Mouse (Mus musculus): Measurements from ENCODE around the gene Il15ra. TPM values are rescaled to one million over a fixed set of nuclear protein-coding genes. Genes with fewer than 3 reads are reported as not detected.

Gene Il15ra
- 0.58 and 0.68 TPM in 2 replicates for polyA plus RNA-seq (2016; fragmentation: Nextera tagmentation; extraction: Ambion mirVana)

DNA sequence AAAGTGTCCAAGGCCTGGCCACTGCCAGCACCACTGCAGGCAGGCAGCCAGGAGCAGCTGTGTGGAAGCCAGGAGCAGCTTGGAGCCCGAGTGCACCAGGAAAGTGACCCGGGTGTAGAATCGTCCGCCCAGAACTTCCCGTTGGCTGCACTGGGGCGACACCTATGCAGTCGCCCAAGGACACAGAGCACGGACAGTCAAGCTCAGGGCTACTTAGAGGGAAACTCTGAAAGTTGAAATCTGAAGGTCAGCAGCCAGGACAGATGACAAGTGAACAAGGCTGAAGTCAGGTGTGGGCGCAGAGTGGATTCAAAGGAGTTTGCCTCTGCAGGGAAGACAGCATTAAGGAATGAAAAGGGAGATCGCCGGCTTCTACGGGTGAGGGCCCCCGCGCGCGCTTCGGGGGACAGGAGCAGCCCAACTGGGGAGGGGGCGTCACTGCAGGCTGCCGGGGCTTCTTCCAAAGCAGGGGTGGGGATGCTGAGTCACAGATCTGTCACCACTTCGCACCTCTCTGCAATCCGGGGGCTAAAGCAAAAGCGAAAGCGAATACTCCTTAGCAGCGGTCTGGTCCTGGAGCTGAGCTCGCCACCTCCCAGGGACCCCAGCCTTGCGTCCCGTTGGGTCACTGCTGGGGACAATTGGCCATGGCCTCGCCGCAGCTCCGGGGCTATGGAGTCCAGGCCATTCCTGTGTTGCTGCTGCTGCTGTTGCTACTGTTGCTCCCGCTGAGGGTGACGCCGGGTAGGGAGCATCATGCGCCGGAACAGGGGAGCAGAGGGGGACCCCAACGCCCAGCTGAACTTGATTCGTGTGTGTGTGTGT lies at the start of gene Il15ra:
Gene Il15ra (plus strand): TSS at position 90 of the 825 bp plus-strand sequence.
- H3K9me3 ChIP-seq (replicated peaks), result no peaks in the 10 kb centered on the region
- under 1% methylated on average over 37 of the region's 37 CpGs for WGBS
- H3K27me3 ChIP-seq (ENCODE audit: low read depth, poor library complexity, severe bottlenecking), result peaks cover 56% of the 10 kb centered on the region
- peaks cover 19% of the 10 kb centered on the region for H3K4me1 ChIP-seq
- H3K4me3 ChIP-seq, result peak within 1 kb of the TSS; percentile 73
- DNase-seq (ENCODE audit: low spot score), result peak; percentile 50
- H3K36me3 ChIP-seq, result no peaks in the 10 kb centered on the region
- H3K27ac ChIP-seq (replicated peaks), result peak within 1 kb of the TSS; percentile 74

DNA sequence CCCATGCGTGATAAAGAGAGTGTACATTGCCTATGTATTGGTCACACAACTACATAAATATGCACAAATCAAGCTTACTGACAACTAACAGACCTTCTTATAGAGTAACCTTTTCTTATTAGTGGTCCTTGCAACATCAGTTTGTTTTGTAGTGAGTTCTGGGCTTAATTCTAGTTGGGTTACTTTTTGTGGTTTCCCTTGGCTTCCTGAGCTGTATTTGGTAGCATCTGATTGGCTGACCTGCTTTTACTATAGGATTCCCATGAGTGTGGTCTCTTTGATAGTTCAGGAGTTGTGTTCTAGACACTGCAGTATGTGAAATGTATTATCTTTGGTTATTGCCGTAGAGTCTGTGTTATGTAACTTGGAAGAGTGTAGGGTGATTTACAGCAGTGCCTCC lies 47.5 kb upstream of the Il15ra start:
- Histone ChIP-seq H3K27ac (replicated peaks) (no peak overlapping the region), H3K27me3 (ENCODE audit: low read depth, poor library complexity, severe bottlenecking) (no peaks in the 10 kb centered on the region), H3K36me3 (no peaks in the 10 kb centered on the region), H3K9me3 (replicated peaks) (no peaks in the 10 kb centered on the region), H3K4me1 (peaks cover 7% of the 10 kb centered on the region; the same call in 1 of the 2 replicates), H3K4me3 (no peak overlapping the region)
- WGBS, result 89% methylated on average over 2 of the region's 2 CpGs
- DNase-seq (ENCODE audit: low spot score), result no peak

DNA sequence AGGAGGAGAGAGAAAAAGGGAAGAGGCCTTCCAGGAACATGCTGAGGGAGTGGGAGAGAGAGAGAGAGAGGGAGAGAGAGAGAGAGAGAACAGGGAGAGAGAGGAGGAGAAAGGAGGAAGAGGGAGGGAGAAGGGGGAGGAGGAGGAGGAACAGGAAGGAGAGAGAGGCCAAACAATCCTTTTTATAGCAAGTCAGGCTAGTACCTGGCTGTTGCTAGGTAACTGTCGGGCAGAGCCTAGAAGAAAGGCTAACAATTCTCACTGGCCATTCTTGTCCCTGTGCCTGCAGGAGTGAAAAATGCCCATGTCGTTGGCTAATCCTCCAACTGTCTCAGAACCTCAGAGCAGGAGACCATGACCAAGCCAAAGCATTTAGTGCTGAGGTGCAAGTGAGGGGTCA lies 45.8 kb upstream of the Il15ra start:
- no peak overlapping the region for H3K4me3 ChIP-seq
- H3K27ac ChIP-seq (replicated peaks), result no peak overlapping the region
- H3K36me3 ChIP-seq, result no peaks in the 10 kb centered on the region
- no peaks in the 10 kb centered on the region for H3K9me3 ChIP-seq (replicated peaks)
- DNase-seq (ENCODE audit: low spot score), result no peak
- 39% methylated on average over 2 of the region's 2 CpGs for WGBS
- peaks cover 7% of the 10 kb centered on the region; the same call in 1 of the 2 replicates for H3K4me1 ChIP-seq
- H3K27me3 ChIP-seq (ENCODE audit: low read depth, poor library complexity, severe bottlenecking), result no peaks in the 10 kb centered on the region

DNA sequence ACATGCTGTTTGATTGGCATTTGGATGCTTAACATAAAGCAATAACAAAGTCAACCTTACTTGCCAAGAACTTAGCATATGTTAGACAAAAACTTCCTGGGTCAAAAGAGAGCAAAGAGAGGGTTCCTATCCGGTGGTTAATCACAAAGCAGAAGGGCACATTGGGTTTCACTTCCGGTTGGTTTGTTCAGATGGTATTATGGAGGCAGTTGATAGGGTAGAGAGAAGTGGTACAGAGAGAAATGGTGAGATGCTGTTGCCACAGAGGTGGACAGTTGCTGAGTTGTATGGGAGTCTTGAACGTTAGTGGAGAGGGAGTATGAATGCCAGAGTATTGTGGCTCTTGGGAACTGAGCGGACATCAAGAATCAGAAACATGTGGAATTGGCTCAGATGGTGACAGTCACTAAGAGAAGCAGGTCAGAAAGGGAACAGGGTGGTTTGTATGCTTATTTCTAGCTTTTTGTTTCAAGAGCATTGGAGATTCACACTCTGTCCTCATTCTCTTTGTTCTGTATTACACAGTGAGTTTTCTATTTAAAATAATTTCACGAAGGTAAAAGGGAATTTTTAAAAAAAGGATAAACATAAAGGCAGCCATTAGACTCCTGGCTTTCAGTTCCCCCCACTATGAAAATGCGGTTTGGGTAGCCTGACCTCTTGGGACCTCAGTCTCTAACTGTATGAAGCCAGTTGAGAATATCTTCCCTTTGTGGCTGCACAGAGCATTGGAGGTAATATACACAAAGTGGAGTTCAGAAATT lies 42.8 kb upstream of the Il15ra start:
- H3K27me3 ChIP-seq (ENCODE audit: low read depth, poor library complexity, severe bottlenecking), result no peaks in the 10 kb centered on the region
- H3K27ac ChIP-seq (replicated peaks), result no peak overlapping the region
- WGBS, result 86% methylated on average over 6 of the region's 6 CpGs
- H3K4me1 ChIP-seq, result peaks cover 7% of the 10 kb centered on the region; the same call in 1 of the 2 replicates
- no peaks in the 10 kb centered on the region for H3K36me3 ChIP-seq
- no peak for DNase-seq (ENCODE audit: low spot score)
- H3K9me3 ChIP-seq (replicated peaks), result no peaks in the 10 kb centered on the region
- no peak overlapping the region for H3K4me3 ChIP-seq

DNA sequence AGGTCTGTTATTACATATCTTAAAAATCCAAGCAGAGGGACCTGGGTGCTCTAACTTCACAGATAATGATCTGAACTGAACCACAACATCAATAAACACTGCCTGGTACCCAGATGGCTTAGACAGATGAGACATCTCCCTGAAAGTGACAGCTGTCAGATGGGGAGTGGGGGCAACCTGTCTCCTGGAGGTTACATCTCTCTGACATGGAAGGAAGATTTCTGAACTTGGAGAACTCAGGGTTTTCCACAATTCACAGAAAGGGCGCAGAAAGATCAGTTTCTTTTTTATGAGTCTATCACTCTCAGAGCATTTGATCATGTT lies 42.2 kb upstream of the Il15ra start:
- DNase-seq (ENCODE audit: low spot score), result no peak
- Histone ChIP-seq H3K27ac (replicated peaks) (no peak overlapping the region), H3K4me1 (peaks cover 7% of the 10 kb centered on the region; the same call in 1 of the 2 replicates), H3K4me3 (no peak overlapping the region), H3K36me3 (no peaks in the 10 kb centered on the region), H3K27me3 (ENCODE audit: low read depth, poor library complexity, severe bottlenecking) (no peaks in the 10 kb centered on the region), H3K9me3 (replicated peaks) (no peaks in the 10 kb centered on the region)
- WGBS, result 95% methylated on average over 1 of the region's 1 CpGs

DNA sequence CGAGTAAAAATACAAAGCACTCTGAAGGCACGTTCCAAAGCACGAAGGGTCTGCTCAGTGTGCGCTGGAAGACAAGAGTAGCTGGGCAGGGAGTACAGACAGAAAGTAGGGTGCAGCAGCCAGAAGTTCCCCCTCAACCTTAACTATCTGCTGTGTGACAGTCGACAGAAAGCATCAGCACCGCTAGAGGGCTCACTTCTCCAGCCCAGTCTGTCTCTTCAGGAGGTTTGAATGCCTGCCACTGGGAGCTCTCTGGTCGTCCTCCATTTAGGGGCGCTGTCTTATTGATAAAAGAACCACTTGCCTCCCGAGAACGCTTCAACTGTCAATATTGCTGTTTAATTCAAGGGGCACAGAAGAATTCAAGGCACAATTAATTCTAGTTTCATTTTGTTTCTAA lies 41.1 kb upstream of the Il15ra start:
- H3K36me3 ChIP-seq, result no peaks in the 10 kb centered on the region
- H3K27me3 ChIP-seq (ENCODE audit: low read depth, poor library complexity, severe bottlenecking), result no peaks in the 10 kb centered on the region
- WGBS, result 4% methylated on average over 10 of the region's 10 CpGs
- H3K27ac ChIP-seq (replicated peaks), result no peak overlapping the region
- no peaks in the 10 kb centered on the region for H3K9me3 ChIP-seq (replicated peaks)
- H3K4me1 ChIP-seq, result peaks cover 6% of the 10 kb centered on the region; the same call in 1 of the 2 replicates
- DNase-seq (ENCODE audit: low spot score), result peak; percentile 70
- H3K4me3 ChIP-seq, result peak overlapping the region; percentile 29

DNA sequence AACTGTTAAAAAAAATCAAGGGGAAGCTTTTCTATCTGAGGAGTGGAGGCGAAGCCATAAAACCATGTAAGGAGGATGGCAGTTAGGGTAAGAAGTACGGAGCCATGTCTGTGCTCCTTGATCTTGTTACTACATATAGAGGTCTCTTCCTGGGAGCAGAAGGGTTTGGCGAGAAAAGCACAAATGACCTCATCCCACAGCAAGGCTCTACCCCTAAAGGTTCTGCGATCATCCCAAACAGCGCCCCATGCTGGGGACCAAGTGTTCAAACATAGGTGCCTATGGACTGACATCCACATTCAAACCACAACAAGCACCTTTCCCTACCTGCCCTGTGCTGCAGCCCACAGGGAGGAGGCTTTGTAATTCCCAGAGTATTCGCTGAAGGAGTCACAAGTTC lies 40.7 kb upstream of the Il15ra start:
- Histone ChIP-seq H3K36me3 (no peaks in the 10 kb centered on the region), H3K4me1 (peaks cover 2% of the 10 kb centered on the region; the same call in 1 of the 2 replicates), H3K4me3 (peak overlapping the region; percentile 29), H3K27ac (replicated peaks) (no peak overlapping the region), H3K9me3 (replicated peaks) (no peaks in the 10 kb centered on the region), H3K27me3 (ENCODE audit: low read depth, poor library complexity, severe bottlenecking) (no peaks in the 10 kb centered on the region)
- WGBS, result 46% methylated on average over 6 of the region's 6 CpGs
- peak; percentile 21 for DNase-seq (ENCODE audit: low spot score)

DNA sequence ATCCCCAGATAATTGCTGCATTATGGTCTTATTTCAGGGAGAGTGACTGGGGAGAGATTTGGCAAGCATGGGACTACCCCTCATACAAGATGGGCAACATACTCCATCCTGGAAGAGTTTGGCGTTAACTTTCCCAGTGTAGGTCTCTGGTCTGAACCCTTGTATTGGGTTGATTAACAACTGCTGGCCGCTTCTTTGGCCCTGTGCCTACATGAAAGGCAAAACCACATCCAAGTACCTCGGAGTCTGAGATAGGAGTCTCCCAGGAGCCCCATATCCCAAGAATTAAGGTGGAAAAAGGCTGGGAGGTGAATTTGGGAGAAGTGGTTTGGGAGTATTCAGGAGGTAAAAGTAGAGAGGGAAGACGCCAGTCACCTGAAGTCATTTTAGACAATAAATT lies 40.3 kb upstream of the Il15ra start:
- H3K4me1 ChIP-seq, result no peaks in the 10 kb centered on the region
- H3K9me3 ChIP-seq (replicated peaks), result no peaks in the 10 kb centered on the region
- no peak overlapping the region for H3K4me3 ChIP-seq
- no peak for DNase-seq (ENCODE audit: low spot score)
- H3K27me3 ChIP-seq (ENCODE audit: low read depth, poor library complexity, severe bottlenecking), result no peaks in the 10 kb centered on the region
- H3K36me3 ChIP-seq, result no peaks in the 10 kb centered on the region
- no peak overlapping the region for H3K27ac ChIP-seq (replicated peaks)
- WGBS, result 88% methylated on average over 4 of the region's 4 CpGs

DNA sequence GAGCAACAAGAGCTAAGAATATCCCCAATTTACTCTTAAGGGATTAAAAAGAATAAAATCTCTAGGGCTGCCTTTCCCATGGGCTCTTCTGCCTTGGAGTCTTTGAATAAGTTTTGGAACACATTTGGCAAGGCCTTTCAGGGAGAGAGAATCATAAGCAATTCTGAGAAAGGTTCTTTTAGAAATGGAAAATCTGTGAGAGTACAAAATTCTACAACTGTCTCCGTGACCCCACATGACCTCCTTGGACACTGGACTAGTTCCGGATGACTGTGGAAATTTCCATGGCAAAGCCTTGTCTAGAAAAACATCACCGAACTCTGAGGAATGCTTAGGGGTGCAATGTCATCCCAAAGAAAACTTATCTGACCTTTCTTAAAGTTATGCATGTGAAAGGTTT lies 39.8 kb upstream of the Il15ra start:
- H3K4me3 ChIP-seq, result no peak overlapping the region
- 91% methylated on average over 3 of the region's 3 CpGs for WGBS
- DNase-seq (ENCODE audit: low spot score), result no peak
- no peak overlapping the region for H3K27ac ChIP-seq (replicated peaks)
- H3K27me3 ChIP-seq (ENCODE audit: low read depth, poor library complexity, severe bottlenecking), result no peaks in the 10 kb centered on the region
- no peaks in the 10 kb centered on the region for H3K36me3 ChIP-seq
- H3K4me1 ChIP-seq, result no peaks in the 10 kb centered on the region
- no peaks in the 10 kb centered on the region for H3K9me3 ChIP-seq (replicated peaks)

DNA sequence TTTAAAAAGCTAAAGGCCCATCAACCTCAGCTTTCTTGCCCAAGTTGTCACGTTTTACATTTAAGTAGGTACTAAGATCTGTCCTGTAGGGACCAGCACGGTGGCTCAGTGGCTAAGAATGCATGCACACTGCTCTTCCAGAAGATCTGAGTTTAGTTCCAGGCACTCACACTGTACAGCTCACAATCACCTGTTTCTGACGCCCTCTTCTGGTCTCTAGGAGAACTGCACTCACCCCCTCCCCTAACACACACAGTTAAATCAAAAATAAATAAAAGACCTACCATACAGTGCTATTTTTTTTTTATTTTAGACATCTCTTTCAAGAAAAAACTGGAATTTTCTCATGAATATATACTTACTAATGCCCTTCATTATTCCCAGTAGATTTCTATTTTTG lies 32.9 kb upstream of the Il15ra start:
- no peaks in the 10 kb centered on the region for H3K36me3 ChIP-seq
- 23% methylated on average over 3 of the region's 3 CpGs for WGBS
- H3K9me3 ChIP-seq (replicated peaks), result no peaks in the 10 kb centered on the region
- no peaks in the 10 kb centered on the region for H3K27me3 ChIP-seq (ENCODE audit: low read depth, poor library complexity, severe bottlenecking)
- H3K4me3 ChIP-seq, result no peak overlapping the region
- no peaks in the 10 kb centered on the region for H3K4me1 ChIP-seq
- no peak overlapping the region for H3K27ac ChIP-seq (replicated peaks)
- DNase-seq (ENCODE audit: low spot score), result no peak

DNA sequence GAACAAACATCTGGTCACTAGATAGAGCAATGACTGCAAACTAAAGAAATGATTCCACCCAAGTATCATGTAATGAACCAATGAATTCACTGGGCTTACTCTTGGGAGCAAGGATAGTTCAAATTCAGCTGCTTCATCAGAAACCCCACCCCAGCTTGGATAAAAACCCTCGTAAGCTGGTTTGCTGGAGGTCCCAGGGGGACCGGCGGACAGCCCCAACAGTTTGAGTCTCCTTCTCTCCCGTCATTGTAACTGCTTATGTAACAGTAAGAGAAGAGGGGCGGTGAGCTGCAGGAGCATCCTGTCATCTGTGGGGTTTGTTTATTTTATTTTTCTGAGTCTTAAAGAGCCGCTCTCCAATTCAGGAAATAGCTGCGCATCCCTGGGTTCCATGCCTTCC lies 25.5 kb upstream of the Il15ra start:
- DNase-seq (ENCODE audit: low spot score), result no peak
- 82% methylated on average over 7 of the region's 7 CpGs for WGBS
- H3K36me3 ChIP-seq, result no peaks in the 10 kb centered on the region
- no peaks in the 10 kb centered on the region; the same call in 1 of the 2 replicates for H3K9me3 ChIP-seq (replicated peaks)
- H3K4me1 ChIP-seq, result no peaks in the 10 kb centered on the region
- H3K27me3 ChIP-seq (ENCODE audit: low read depth, poor library complexity, severe bottlenecking), result no peaks in the 10 kb centered on the region
- no peak overlapping the region for H3K27ac ChIP-seq (replicated peaks)
- H3K4me3 ChIP-seq, result no peak overlapping the region

DNA sequence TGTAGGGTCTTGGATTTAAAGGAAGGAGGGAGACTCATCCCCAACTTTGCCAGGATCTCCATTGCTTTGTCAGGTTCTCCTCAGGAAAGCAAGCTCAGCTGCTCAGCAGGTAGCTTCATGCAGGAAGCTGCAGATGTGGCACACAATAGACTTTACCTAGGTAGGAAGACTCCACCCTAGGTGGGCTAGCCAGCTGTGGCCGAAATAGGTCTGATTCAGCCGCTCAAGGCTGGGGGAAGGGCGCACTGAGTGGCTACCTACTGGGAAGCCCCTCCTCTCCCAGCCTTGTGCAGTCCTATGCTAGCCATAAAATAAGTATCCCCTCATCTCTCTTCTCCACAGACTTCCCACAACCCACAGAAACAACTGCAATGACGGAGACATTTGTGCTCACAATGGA lies 22.4 kb upstream of the Il15ra start:
- Histone ChIP-seq H3K4me3 (no peak overlapping the region), H3K36me3 (no peaks in the 10 kb centered on the region), H3K27me3 (ENCODE audit: low read depth, poor library complexity, severe bottlenecking) (no peaks in the 10 kb centered on the region), H3K9me3 (replicated peaks) (no peaks in the 10 kb centered on the region; the same call in 1 of the 2 replicates), H3K4me1 (no peaks in the 10 kb centered on the region), H3K27ac (replicated peaks) (no peak overlapping the region)
- WGBS, result 58% methylated on average over 4 of the region's 4 CpGs
- DNase-seq (ENCODE audit: low spot score), result no peak

DNA sequence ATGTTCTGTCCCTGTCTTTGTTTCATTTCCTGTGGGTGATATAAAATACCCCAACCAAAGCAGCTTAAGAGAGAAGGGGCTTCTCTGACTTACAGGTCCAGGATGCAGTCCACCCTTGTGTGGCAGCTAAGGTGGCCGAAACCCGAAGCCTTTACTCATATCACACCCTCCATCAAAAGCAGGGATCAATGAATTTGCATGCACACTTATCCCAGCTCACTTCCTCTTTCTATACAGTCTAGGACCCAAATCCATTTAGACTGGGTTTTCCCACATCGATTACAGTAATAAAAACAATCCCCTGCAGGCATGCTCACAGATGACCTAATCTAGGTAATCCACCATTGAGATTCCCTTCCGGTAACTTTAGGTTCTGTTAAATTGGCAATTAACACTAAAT lies 18.6 kb upstream of the Il15ra start:
- Histone ChIP-seq H3K9me3 (replicated peaks) (no peaks in the 10 kb centered on the region; the same call in 1 of the 2 replicates), H3K27me3 (ENCODE audit: low read depth, poor library complexity, severe bottlenecking) (no peaks in the 10 kb centered on the region), H3K4me3 (no peak overlapping the region), H3K36me3 (no peaks in the 10 kb centered on the region), H3K27ac (replicated peaks) (no peak overlapping the region), H3K4me1 (no peaks in the 10 kb centered on the region)
- DNase-seq (ENCODE audit: low spot score), result no peak
- WGBS, result 89% methylated on average over 4 of the region's 4 CpGs

Data from midbrain, embryonic 10.5 days (tissue).